Mouse (Mus musculus) embryonic fibroblast, embryonic 13.5 days (primary cell): ENCODE measurements around the gene Cdkal1. TPM values are rescaled to one million over a fixed set of nuclear protein-coding genes. Genes with fewer than 3 reads are reported as not detected.
A peak's percentile ranks its signal among the peaks of the same experiment; 100 is the strongest.

Experiments used
- H3K27ac ChIP-seq: 2 replicates; pipeline ENCODE4 v1.5.1; 2012; ENCODE audit warnings: low read length, control low read depth, inconsistent platforms; ENCODE audit not compliant: insufficient read depth
- H3K4me1 ChIP-seq: 2 replicates; pipeline ENCODE4 v1.6.1; 2011; ENCODE audit warnings: low read length; ENCODE audit not compliant: control insufficient read depth, insufficient read depth
- H3K4me3 ChIP-seq: 2 replicates; pipeline ENCODE4 v1.5.1; 2011; ENCODE audit warnings: mild to moderate bottlenecking, control low read depth, low read length; ENCODE audit not compliant: insufficient read depth
- CTCF ChIP-seq: IDR thresholded peaks from 2 replicates; pipeline ENCODE4 v1.5.1; 2011; ENCODE audit warnings: mild to moderate bottlenecking, control low read depth, low read length, moderate library complexity, borderline replicate concordance; ENCODE audit not compliant: insufficient read depth
- POLR2A ChIP-seq: IDR thresholded peaks from 2 replicates; pipeline ENCODE4 v1.6.1; 2011; ENCODE audit warnings: low read depth, mild to moderate bottlenecking, control low read depth, low read length, moderate library complexity
- polyA plus RNA-seq: library from polyadenylated mRNA; stranded (reverse); fragments of >200 nt; gene quantifications from 2 replicates; pipeline ENCODE4 v1.2.4, GENCODE M21; 2011; ENCODE audit warnings: low read depth; ENCODE audit not compliant: missing spikeins, insufficient read length

Gene Cdkal1
- polyA plus RNA-seq, 1 experiment = 25.0 TPM

GRCm38 (mm10) chr13:29800078-29800477 lies 55.4 kb downstream of the Cdkal1 start:
- Histone ChIP-seq H3K4me1 (no peaks in the 10 kb centered on the region), H3K27ac (no peak overlapping the region), H3K4me3 (no peak overlapping the region)
- no peak for TF ChIP-seq POLR2A
- no peak for TF ChIP-seq CTCF

- Histone ChIP-seq H3K4me1 (no peaks in the 10 kb centered on the region), H3K27ac (no peak overlapping the region), H3K4me3 (no peak overlapping the region)
- TF ChIP-seq CTCF (no peak), POLR2A (no peak)
Measured at GRCm38 (mm10) chr13:29792112-29792511, 63.4 kb downstream of the Cdkal1 start.

- Histone ChIP-seq H3K4me1 (no peaks in the 10 kb centered on the region), H3K27ac (no peak overlapping the region), H3K4me3 (no peak overlapping the region)
- TF ChIP-seq POLR2A (no peak), CTCF (no peak)
Measured at GRCm38 (mm10) chr13:29791439-29791838, 64.0 kb downstream of the Cdkal1 start.

GRCm38 (mm10) chr13:29786984-29787383 lies 68.5 kb downstream of the Cdkal1 start:
- H3K4me1 ChIP-seq = no peaks in the 10 kb centered on the region
- H3K27ac ChIP-seq = no peak overlapping the region
- TF ChIP-seq POLR2A (no peak), CTCF (no peak)
- no peak overlapping the region for H3K4me3 ChIP-seq

GRCm38 (mm10) chr13:29784894-29785293 lies 70.6 kb downstream of the Cdkal1 start:
- no peak overlapping the region for H3K4me3 ChIP-seq
- H3K27ac ChIP-seq = no peak overlapping the region
- H3K4me1 ChIP-seq = peaks cover 3% of the 10 kb centered on the region; the same call in 1 of the 2 replicates
- TF ChIP-seq CTCF = no peak
- TF ChIP-seq POLR2A = no peak

- Histone ChIP-seq H3K27ac (peak overlapping the region; percentile 20; the same call in 1 of the 2 replicates), H3K4me3 (no peak overlapping the region), H3K4me1 (peaks cover 16% of the 10 kb centered on the region)
- TF ChIP-seq POLR2A = no peak
- no peak for TF ChIP-seq CTCF
Measured at GRCm38 (mm10) chr13:29781332-29781731, 74.1 kb downstream of the Cdkal1 start.

- no peak overlapping the region for H3K27ac ChIP-seq
Measured at GRCm38 (mm10) chr13:29780713-29781112, 74.8 kb downstream of the Cdkal1 start.

GRCm38 (mm10) chr13:29779519-29779918 lies 76.0 kb downstream of the Cdkal1 start:
- Histone ChIP-seq H3K4me3 (no peak overlapping the region), H3K27ac (no peak overlapping the region), H3K4me1 (peaks cover 16% of the 10 kb centered on the region)
- no peak for TF ChIP-seq CTCF
- no peak for TF ChIP-seq POLR2A

More at GRCm38 (mm10) chr13:29780713-29781112, 74.8 kb downstream of the Cdkal1 start:
- H3K4me1 ChIP-seq = peaks cover 16% of the 10 kb centered on the region
- TF ChIP-seq POLR2A (no peak), CTCF (no peak)
- no peak overlapping the region for H3K4me3 ChIP-seq

GRCm38 (mm10) chr13:29779116-29779515 lies 76.4 kb downstream of the Cdkal1 start:
- TF ChIP-seq CTCF (no peak), POLR2A (no peak)
- Histone ChIP-seq H3K4me3 (no peak overlapping the region), H3K27ac (no peak overlapping the region), H3K4me1 (peaks cover 16% of the 10 kb centered on the region)

- H3K4me3 ChIP-seq = no peak overlapping the region
- peaks cover 19% of the 10 kb centered on the region for H3K4me1 ChIP-seq
- TF ChIP-seq CTCF (no peak), POLR2A (no peak)
- no peak overlapping the region for H3K27ac ChIP-seq
Measured at GRCm38 (mm10) chr13:29778124-29778523, 77.3 kb downstream of the Cdkal1 start.

GRCm38 (mm10) chr13:29777225-29777624 lies 78.2 kb downstream of the Cdkal1 start:
- Histone ChIP-seq H3K4me3 (no peak overlapping the region), H3K4me1 (peaks cover 19% of the 10 kb centered on the region), H3K27ac (no peak overlapping the region)
- TF ChIP-seq POLR2A = no peak
- TF ChIP-seq CTCF = no peak

- H3K4me1 ChIP-seq = peaks cover 18% of the 10 kb centered on the region
- no peak for TF ChIP-seq CTCF
- TF ChIP-seq POLR2A = no peak
- no peak overlapping the region for H3K4me3 ChIP-seq
- no peak overlapping the region for H3K27ac ChIP-seq
Measured at GRCm38 (mm10) chr13:29775603-29776230, 79.8 kb downstream of the Cdkal1 start.
